Mouse (Mus musculus) thymus, adult 2 months (tissue): ENCODE measurements around the gene Arv1. TPM values are rescaled to one million over a fixed set of nuclear protein-coding genes. Genes with fewer than 3 reads are reported as not detected.

Experiments
- DNase-seq: peaks from one replicate; pipeline ENCODE4 v3.0.0; 2021
- H3K27ac ChIP-seq: fragments of 200-500 bp; 2 replicates; pipeline ENCODE4 v1.5.1; 2012; ENCODE audit warnings: low read length, control low read depth; ENCODE audit not compliant: control insufficient read depth, insufficient read depth
- H3K27me3 ChIP-seq: fragments of 200-500 bp; 2 replicates; pipeline ENCODE4 v1.6.1; 2012; ENCODE audit warnings: mild to moderate bottlenecking, low read length, moderate library complexity, mixed read lengths; ENCODE audit not compliant: control insufficient read depth, insufficient read depth
- H3K36me3 ChIP-seq: fragments of 200-500 bp; 2 replicates; pipeline ENCODE4 v1.6.1; 2012; ENCODE audit warnings: mild to moderate bottlenecking, low read length, moderate library complexity; ENCODE audit not compliant: control insufficient read depth, insufficient read depth
- H3K4me1 ChIP-seq: fragments of 200-500 bp; replicated peaks from 2 replicates; pipeline ENCODE4 v1.6.1; 2012; ENCODE audit warnings: low read length; ENCODE audit not compliant: control insufficient read depth, insufficient read depth
- H3K4me3 ChIP-seq: fragments of 200-500 bp; 2 replicates; pipeline ENCODE4 v1.5.1; 2012; ENCODE audit warnings: mild to moderate bottlenecking, low read length, control low read depth, moderate library complexity; ENCODE audit not compliant: control insufficient read depth, insufficient read depth
- CTCF ChIP-seq: fragments of 200-500 bp; IDR thresholded peaks from 2 replicates; pipeline ENCODE4 v1.5.1; 2012; ENCODE audit warnings: mild to moderate bottlenecking, control low read depth, low read length, moderate library complexity, borderline replicate concordance; ENCODE audit not compliant: control insufficient read depth, poor library complexity, insufficient read depth; ENCODE audit errors: extremely low read depth
- POLR2A ChIP-seq: fragments of 200-500 bp; IDR thresholded peaks from 2 replicates; pipeline ENCODE4 v1.6.1; 2012; ENCODE audit warnings: mild to moderate bottlenecking, low read length, control low read depth, moderate library complexity; ENCODE audit not compliant: control insufficient read depth, poor library complexity, insufficient read depth; ENCODE audit errors: extremely low read depth
- WGBS: fragments of 180-500 bp; shearing (Covaris S2); methylation state at CpG from one replicate; pipeline ENCODE4 v1.1.7; 2018; 5-methylcytosine and 5-hydroxymethylcytosine counted together
- polyA plus RNA-seq: library from polyadenylated mRNA; depleted of rRNA; stranded (reverse); fragments of >200 nt; gene quantifications from 2 replicates; pipeline ENCODE4 v1.2.3, GENCODE M21; 2012

Arv1 gene
- polyA plus RNA-seq, 1 experiment: 56.7 TPM

- H3K27me3 ChIP-seq: peaks cover 16% of the 10 kb centered on the region
Observed at GRCm38 (mm10) chr8:124746661-124747060, 24.7 kb downstream of the Arv1 start.

GRCm38 (mm10) chr8:124751191-124751590, 29.3 kb downstream of the Arv1 start:
- no peak for TF ChIP-seq POLR2A
- TF ChIP-seq CTCF: no peak
- no peaks in the 10 kb centered on the region for H3K36me3 ChIP-seq
- H3K4me1 ChIP-seq: peaks cover 5% of the 10 kb centered on the region; the same call in 1 of the 2 replicates
- H3K4me3 ChIP-seq: peak overlapping the region; percentile 49
- DNase-seq: no peak
- no peak overlapping the region for H3K27ac ChIP-seq
- H3K27me3 ChIP-seq: peaks cover 21% of the 10 kb centered on the region
- 2% methylated on average over 31 of the region's 31 CpGs for WGBS

More at GRCm38 (mm10) chr8:124746661-124747060, 24.7 kb downstream of the Arv1 start:
- no peak for TF ChIP-seq POLR2A
- no peak for TF ChIP-seq CTCF
- H3K4me3 ChIP-seq: no peak overlapping the region
- H3K4me1 ChIP-seq: no peaks in the 10 kb centered on the region; the same call in 1 of the 2 replicates
- no peak overlapping the region for H3K27ac ChIP-seq
- 84% methylated on average over 13 of the region's 13 CpGs for WGBS
- no peak for DNase-seq
- H3K36me3 ChIP-seq: no peaks in the 10 kb centered on the region

GRCm38 (mm10) chr8:124751709-124752173, 29.8 kb downstream of the Arv1 start, which contains the start of gene Fam89a:
Gene Fam89a (minus strand): TSS chr8:124751832.
- WGBS: under 1% methylated on average over 39 of the region's 41 CpGs
- TF ChIP-seq POLR2A: no peak
- 0 out of 2 replicates have a peak, but pooled peaks have one; percentile 6 for TF ChIP-seq CTCF
- H3K4me3 ChIP-seq: peak within 1 kb of the TSS; percentile 49
- no peak within 1 kb of the TSS for H3K27ac ChIP-seq
- no peaks in the 10 kb centered on the region for H3K36me3 ChIP-seq
- H3K4me1 ChIP-seq: peaks cover 5% of the 10 kb centered on the region; the same call in 1 of the 2 replicates
- peak; percentile 71 for DNase-seq
- H3K27me3 ChIP-seq: peaks cover 21% of the 10 kb centered on the region

- Histone ChIP-seq H3K36me3 (no peaks in the 10 kb centered on the region), H3K4me1 (peaks cover 5% of the 10 kb centered on the region; the same call in 1 of the 2 replicates), H3K27ac (no peak overlapping the region), H3K4me3 (no peak overlapping the region), H3K27me3 (peaks cover 21% of the 10 kb centered on the region)
- WGBS: 49% methylated on average over 21 of the region's 21 CpGs
- TF ChIP-seq CTCF: no peak
- TF ChIP-seq POLR2A: no peak
- DNase-seq: no peak
Observed at GRCm38 (mm10) chr8:124752325-124752862, 30.5 kb downstream of the Arv1 start.

- TF ChIP-seq CTCF (no peak), POLR2A (no peak)
- H3K27ac ChIP-seq: no peak overlapping the region
- DNase-seq: no peak
Observed at GRCm38 (mm10) chr8:124754101-124754791, 32.3 kb downstream of the Arv1 start.

GRCm38 (mm10) chr8:124754792-124755190, 32.9 kb downstream of the Arv1 start:
- no peak for TF ChIP-seq POLR2A
- no peak for TF ChIP-seq CTCF
- Histone ChIP-seq H3K4me3 (no peak overlapping the region), H3K36me3 (no peaks in the 10 kb centered on the region), H3K27me3 (peaks cover 18% of the 10 kb centered on the region), H3K27ac (no peak overlapping the region), H3K4me1 (peaks cover 5% of the 10 kb centered on the region; the same call in 1 of the 2 replicates)
- DNase-seq: no peak
- 67% methylated on average over 4 of the region's 4 CpGs for WGBS

More at GRCm38 (mm10) chr8:124754101-124754791, 32.3 kb downstream of the Arv1 start:
- peaks cover 20% of the 10 kb centered on the region for H3K27me3 ChIP-seq
- H3K36me3 ChIP-seq: no peaks in the 10 kb centered on the region
- H3K4me1 ChIP-seq: peaks cover 5% of the 10 kb centered on the region; the same call in 1 of the 2 replicates
- no peak overlapping the region for H3K4me3 ChIP-seq
- WGBS: 63% methylated on average over 11 of the region's 11 CpGs
